Mouse (Mus musculus) left cerebral cortex, postnatal 10 days (tissue): ENCODE measurements around the gene Hist1h2bb. TPM values are rescaled to one million over a fixed set of nuclear protein-coding genes. Genes with fewer than 3 reads are reported as not detected.
"Not testable (repeated sequence)": the region's sequence is repeated elsewhere in the genome, so short reads cannot be mapped to it uniquely, and the experiment has no call there.

ENCODE experiments used
- DNase-seq, 2 experiments: peaks; one replicate each; pipeline ENCODE4 v3.0.0; 2021 to 2022; ENCODE audit warnings: low spot score in 2 of 2, mixed read lengths in 1 of 2; ENCODE audit errors: extremely low spot score in 1 of 2
- intact Hi-C: fragments of 180-260 bp; cut with DNase I; formaldehyde crosslinking; loops from one replicate; pipeline ENCODE4 v1.15.1; 2025
- total RNA-seq, 2 experiments: library from RNA; stranded (reverse); gene quantifications; 2 replicates each; pipeline ENCODE4 v1.2.3; 2021

Gene Hist1h2bb
- total RNA-seq, 2 experiments from 2014 or later: 25.4 to 26.6 TPM

DNA sequence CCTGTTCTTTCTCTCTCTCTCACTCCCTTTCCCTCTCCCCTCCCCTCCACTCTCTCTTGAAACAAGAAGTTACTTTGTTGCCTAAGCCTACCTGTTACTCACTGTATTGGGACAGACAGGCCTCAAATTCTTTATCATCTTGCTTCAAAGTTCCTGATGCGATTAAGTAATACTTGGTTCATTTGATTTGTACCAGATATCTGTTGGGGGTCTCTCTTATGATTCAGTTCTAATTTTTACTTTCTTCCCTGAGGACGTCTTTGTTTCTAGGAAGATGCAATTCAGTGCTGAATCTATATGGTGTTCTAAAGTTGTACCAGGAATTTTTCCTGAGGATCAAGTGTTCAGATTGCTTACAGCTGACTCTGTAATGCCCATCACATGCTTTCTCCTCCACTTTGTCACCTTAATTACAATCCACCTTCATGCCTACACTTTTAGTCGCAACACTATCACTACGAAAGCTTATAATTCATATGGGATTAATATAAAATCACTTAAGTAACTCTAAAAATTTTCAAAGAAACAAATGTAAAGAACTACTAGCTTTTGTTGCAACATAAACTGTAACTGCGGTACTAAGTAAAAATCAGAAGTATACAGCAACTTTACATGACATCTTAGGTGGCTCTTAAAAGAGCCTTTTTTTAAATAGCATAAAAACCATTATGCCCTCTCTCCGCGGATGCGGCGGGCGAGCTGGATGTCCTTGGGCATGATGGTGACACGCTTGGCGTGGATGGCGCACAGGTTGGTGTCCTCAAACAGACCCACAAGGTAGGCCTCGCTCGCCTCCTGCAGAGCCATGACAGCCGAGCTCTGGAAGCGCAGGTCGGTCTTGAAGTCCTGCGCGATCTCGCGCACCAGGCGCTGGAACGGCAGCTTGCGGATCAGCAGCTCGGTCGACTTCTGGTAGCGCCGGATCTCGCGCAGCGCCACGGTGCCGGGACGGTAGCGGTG lies 1.8 kb upstream of the Hist1h2bb start:
- intact Hi-C loops: no loop called here
- DNase-seq: no peak

- DNase-seq: peak; percentile 88 to 92
- intact Hi-C loops: no loop called here
Observed at GRCm38 (mm10) chr13:23745381-23746161, 963 bp upstream of the Hist1h2bb start, which contains the start of gene Hist1h3c. Hist1h3c (minus strand) TSS chr13:23745602.

DNA sequence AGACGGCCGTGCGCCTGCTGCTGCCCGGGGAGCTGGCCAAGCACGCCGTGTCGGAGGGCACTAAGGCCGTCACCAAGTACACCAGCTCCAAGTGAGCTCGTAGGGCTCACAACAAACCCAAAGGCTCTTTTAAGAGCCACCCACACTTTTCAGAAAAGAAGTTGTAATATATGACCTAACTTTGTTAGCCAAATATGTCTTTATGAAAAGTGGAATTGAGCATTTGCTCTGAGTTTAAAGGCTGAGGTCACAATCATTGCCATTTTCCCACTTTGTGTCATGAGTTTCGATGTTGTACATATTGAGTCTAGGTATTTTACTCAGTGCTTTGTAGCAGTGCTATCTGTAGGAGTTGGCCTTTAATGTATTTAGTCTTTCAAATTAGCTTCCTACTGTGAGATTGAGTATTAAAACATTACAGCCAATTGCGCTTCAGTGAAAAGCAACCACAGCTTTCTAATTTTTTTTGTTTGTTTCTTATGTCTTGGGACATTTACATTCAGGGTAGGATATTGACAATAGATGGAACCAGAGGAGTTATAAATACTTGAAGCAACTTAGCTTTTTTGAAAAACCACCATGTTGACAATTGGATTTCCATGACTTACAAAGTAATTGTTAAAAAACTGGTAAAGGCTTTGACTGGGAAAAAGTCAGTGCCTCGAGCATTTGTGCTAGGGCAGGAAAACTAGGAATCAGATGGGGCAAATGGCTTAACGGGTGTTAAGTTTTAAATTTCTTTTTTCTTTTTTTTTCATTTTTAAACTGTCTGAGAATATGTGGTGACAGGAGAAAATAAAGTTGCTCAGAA lies 752 bp downstream of the Hist1h2bb start:
- no peak for DNase-seq
- intact Hi-C loops: no loop called here

GRCm38 (mm10) chr13:23747892-23748288 lies 1.4 kb downstream of the Hist1h2bb start:
- DNase-seq: no peak
- intact Hi-C loops: no loop called here

GRCm38 (mm10) chr13:23749563-23750121 lies 3.1 kb downstream of the Hist1h2bb start:
- no peak for DNase-seq
- intact Hi-C loops: loop anchor here (10.0 kb wide), 1 partner anchor 195 kb away; the partner anchor contains the start of genes Hist1h1d and Hist1h4f

DNA sequence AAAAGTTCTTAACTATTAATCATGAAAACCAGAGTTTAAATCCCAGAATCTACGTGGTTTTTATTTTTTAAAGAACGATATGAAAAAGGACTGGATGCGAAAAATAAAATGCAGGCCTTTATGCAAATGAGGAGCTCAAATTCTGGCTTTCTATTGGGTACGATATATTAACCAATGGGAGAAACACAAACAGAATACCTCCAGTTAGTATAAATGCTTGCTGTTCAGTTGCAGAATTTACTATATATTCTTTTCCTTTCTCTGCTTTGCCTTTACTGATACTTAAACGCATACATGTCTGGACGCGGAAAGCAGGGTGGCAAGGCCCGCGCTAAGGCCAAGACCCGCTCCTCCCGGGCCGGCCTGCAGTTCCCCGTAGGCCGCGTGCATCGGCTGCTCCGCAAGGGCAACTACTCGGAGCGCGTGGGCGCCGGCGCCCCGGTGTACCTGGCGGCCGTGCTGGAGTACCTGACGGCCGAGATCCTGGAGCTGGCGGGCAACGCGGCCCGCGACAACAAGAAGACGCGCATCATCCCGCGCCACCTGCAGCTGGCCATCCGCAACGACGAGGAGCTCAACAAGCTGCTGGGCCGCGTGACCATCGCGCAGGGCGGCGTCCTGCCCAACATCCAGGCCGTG lies 4.4 kb downstream of the Hist1h2bb start, which contains the start of gene Hist1h2ab:
Gene Hist1h2ab, plus strand, starts transcription at position 288 of the 639 bp plus-strand sequence.
- not testable (repeated sequence) for DNase-seq
- intact Hi-C loops: loop anchor here (10.0 kb wide), 1 partner anchor 196 kb away; the partner anchor contains the start of genes Hist1h1d and Hist1h4f

DNA sequence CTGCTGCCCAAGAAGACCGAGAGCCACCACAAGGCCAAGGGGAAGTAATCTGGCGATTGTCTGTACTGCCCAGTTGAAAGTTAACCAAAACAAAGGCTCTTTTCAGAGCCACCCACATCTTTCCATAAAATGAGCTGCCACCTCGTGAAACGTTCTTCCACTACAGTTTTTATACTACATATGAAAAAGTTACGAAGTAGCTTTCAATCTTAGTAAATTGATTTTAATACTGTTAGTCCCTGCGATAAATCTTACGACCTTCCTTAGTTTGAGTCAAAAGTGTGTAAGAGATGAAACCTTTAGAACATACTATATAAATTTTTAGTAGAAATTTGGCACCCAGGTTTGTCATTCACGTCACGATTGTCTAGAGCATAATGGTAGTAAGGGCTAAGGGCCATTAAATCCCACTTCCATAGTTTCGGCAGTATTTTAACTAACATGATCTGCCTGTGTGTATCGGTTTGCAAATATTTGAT lies 5.0 kb downstream of the Hist1h2bb start:
- no peak for DNase-seq
- intact Hi-C loops: loop anchor here (10.0 kb wide), 1 partner anchor 197 kb away; the partner anchor contains the start of genes Hist1h1d and Hist1h4f

DNA sequence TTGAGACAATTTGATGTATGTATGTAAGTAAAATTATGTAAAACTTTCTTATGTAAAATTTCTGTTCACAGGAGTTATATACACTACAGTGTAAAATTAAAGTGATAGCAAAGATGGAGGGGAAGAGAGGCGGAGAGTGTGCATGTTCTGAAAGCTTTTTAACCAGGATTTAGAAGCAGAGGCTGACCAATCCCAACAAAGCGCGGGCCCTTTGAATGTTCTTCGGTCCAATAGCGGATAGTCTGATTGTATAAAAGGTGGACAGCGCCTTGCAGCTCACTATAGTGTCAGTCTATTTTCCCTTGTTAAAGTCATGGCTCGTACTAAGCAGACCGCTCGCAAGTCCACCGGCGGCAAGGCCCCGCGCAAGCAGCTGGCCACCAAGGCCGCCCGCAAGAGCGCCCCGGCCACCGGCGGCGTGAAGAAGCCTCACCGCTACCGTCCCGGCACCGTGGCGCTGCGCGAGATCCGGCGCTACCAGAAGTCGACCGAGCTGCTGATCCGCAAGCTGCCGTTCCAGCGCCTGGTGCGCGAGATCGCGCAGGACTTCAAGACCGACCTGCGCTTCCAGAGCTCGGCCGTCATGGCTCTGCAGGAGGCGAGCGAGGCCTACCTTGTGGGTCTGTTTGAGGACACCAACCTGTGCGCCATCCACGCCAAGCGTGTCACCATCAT lies 5.7 kb downstream of the Hist1h2bb start, which contains the start of gene Hist1h3b:
Gene Hist1h3b, plus strand, starts transcription at position 201 of the 675 bp plus-strand sequence.
- intact Hi-C loops: loop anchor here (10.0 kb wide), 1 partner anchor 197 kb away; the partner anchor contains the start of genes Hist1h1d and Hist1h4f
- peak; percentile 91 to 94 for DNase-seq

GRCm38 (mm10) chr13:23752742-23753172 lies 6.2 kb downstream of the Hist1h2bb start:
- intact Hi-C loops: loop anchor here (10.0 kb wide), 1 partner anchor 198 kb away; the partner anchor contains the start of genes Hist1h1d and Hist1h4f

DNA sequence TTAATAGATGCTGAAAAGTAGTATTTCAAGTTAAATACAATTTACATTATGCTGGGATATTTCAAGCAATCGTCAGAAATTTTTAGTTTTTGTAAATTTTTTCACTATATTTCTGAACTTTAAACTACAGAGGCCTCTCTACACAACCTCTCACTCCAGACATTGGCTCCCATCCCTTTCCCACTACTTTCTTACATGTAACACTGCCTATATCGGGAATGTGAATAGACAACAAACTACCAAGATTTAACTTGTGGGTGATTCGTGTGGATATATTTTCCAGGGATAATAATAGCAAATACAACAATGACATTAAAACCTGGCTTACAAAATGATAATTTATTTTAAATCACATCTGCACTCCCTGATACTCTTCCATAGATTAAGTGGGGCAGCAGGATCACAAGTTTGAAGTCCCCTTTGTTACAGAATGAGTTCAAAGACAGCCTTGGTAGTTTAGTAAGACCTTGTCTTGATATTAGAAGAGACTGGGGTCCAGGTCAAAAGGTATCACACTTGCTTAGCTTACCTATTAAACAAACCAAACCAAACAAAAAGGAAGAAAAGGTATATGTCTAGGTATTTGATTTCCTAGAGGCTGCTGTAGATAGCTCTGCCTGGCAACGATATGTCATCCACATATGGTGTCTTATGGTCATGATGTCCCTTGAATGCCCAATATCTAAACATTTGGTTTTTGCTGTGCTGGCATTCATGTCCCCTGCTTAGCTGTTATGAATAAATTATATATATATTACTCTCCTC lies 7.0 kb downstream of the Hist1h2bb start:
- intact Hi-C loops: loop anchor here (10.0 kb wide), 1 partner anchor 199 kb away; the partner anchor contains the start of genes Hist1h1d and Hist1h4f
- no peak for DNase-seq

More at GRCm38 (mm10) chr13:23752742-23753172, 6.2 kb downstream of the Hist1h2bb start:
- DNase-seq: no peak

GRCm38 (mm10) chr13:23755000-23755399 lies 8.5 kb downstream of the Hist1h2bb start:
- intact Hi-C loops: loop anchor here (10.0 kb wide), 1 partner anchor 200 kb away; the partner anchor contains the start of genes Hist1h1d and Hist1h4f
- DNase-seq: no peak

- peak; percentile 87 to 94 for DNase-seq
- intact Hi-C loops: loop anchor here (10.0 kb wide), 1 partner anchor 202 kb away; the partner anchor contains the start of genes Hist1h1d and Hist1h4f
Observed at GRCm38 (mm10) chr13:23756790-23757189, 10.3 kb downstream of the Hist1h2bb start, which contains the start of gene Hist1h4b. Hist1h4b (plus strand) TSS chr13:23757013.

- intact Hi-C loops: loop anchor here (10.0 kb wide), 1 partner anchor 202 kb away; the partner anchor contains the start of genes Hist1h1d and Hist1h4f
- no peak for DNase-seq
Observed at GRCm38 (mm10) chr13:23757211-23757773, 10.8 kb downstream of the Hist1h2bb start.

DNA sequence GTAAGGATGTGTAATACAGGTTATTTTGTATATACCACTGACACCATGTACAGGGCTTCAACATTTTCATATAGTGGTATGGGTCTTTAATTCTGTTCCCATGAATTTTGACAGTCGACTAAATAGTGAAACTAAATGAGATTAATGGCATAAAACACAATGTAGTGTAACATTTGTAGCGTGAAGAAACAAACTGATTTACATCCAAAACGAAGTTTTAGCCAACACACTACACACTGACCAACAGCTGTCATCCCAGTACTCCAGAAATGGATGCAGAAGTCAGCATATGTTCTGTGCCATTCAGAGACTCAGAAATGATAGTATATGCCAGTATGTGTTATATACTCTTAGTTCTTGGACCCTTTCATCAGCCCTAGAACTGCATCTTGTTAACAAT lies 11.4 kb downstream of the Hist1h2bb start:
- intact Hi-C loops: loop anchor here (10.0 kb wide), 1 partner anchor 203 kb away; the partner anchor contains the start of genes Hist1h1d and Hist1h4f
- DNase-seq: no peak

- no peak for DNase-seq
Observed at GRCm38 (mm10) chr13:23759251-23759771, 12.8 kb downstream of the Hist1h2bb start.

More at GRCm38 (mm10) chr13:23759251-23759771, 12.8 kb downstream of the Hist1h2bb start:
- intact Hi-C loops: loop anchor here (10.0 kb wide), 1 partner anchor 205 kb away; the partner anchor contains the start of genes Hist1h1d and Hist1h4f
